Mouse (Mus musculus) brain, embryonic 14.5 days (tissue): ENCODE results near the gene F11r.
A peak's percentile ranks its signal among the peaks of the same experiment; 100 is the strongest.

Source experiments
- CTCF ChIP-seq: fragments of 200-500 bp; IDR thresholded peaks from 2 replicates; pipeline ENCODE4 v1.5.1; 2012; ENCODE audit warnings: inconsistent platforms, mild to moderate bottlenecking, moderate library complexity, borderline replicate concordance; ENCODE audit not compliant: insufficient read depth, insufficient read length; ENCODE audit errors: extremely low read depth
- POLR2A ChIP-seq: fragments of 200-500 bp; IDR thresholded peaks from 2 replicates; pipeline ENCODE4 v1.6.1; 2012; ENCODE audit warnings: mild to moderate bottlenecking, inconsistent platforms, borderline replicate concordance; ENCODE audit not compliant: poor library complexity, insufficient read depth, insufficient read length, severe bottlenecking; ENCODE audit errors: extremely low read depth

GRCm38 (mm10) chr1:171470371-171470871, 33.1 kb downstream of the F11r start:
- TF ChIP-seq POLR2A (no peak), CTCF (peak; percentile 79; the same call in 1 of the 2 replicates)
